Mouse (Mus musculus): ENCODE data around the gene Hsp90ab1.

GRCm38 (mm10) chr17:45586449-45586837, 13.4 kb upstream of the Hsp90ab1 start:
- TF ChIP-seq CTCF (IDR thresholded peaks at IDR 0.05; ENCODE audit: borderline replicate concordance, extremely low read depth, insufficient read depth, insufficient read length) (peak; percentile 31; the same call in 1 of the 2 replicates), POLR2A (IDR thresholded peaks at IDR 0.05; ENCODE audit: borderline replicate concordance, extremely low read depth, insufficient read depth, insufficient read length, poor library complexity, severe bottlenecking) (no peak)

Measured in brain, embryonic 14.5 days (tissue).